Mouse (Mus musculus) CD4-positive helper T cell, adult 2 months (primary cell): Measurements from ENCODE around the gene Tmod4.

Experiments
- DNase-seq: peaks from one replicate; pipeline ENCODE4 v3.0.0-alpha.2; 2012; ENCODE audit warnings: low read depth, missing footprints, low spot score

The Tmod4 gene

GRCm38 (mm10) chr3:95136336-95136735, 12.1 kb downstream of the Tmod4 start:
- DNase-seq = no peak

- no peak for DNase-seq
Measured at GRCm38 (mm10) chr3:95139586-95140288, 15.5 kb downstream of the Tmod4 start.

GRCm38 (mm10) chr3:95140289-95140595, 16.0 kb downstream of the Tmod4 start:
- DNase-seq = no peak

- DNase-seq = no peak
Measured at GRCm38 (mm10) chr3:95140795-95141194, 16.5 kb downstream of the Tmod4 start.

GRCm38 (mm10) chr3:95141474-95141873, 17.2 kb downstream of the Tmod4 start:
- peak; percentile 87 for DNase-seq

GRCm38 (mm10) chr3:95141952-95142616, 17.8 kb downstream of the Tmod4 start, which contains the start of gene Tnfaip8l2:
Tnfaip8l2 (minus strand) TSS chr3:95142360.
- DNase-seq = peak; percentile 77

- peak; percentile 89 for DNase-seq
Measured at GRCm38 (mm10) chr3:95142617-95143011, 18.3 kb downstream of the Tmod4 start.

GRCm38 (mm10) chr3:95147924-95148323, 23.6 kb downstream of the Tmod4 start:
- no peak for DNase-seq

- DNase-seq = peak; percentile 76
Measured at GRCm38 (mm10) chr3:95153874-95154273, 29.6 kb downstream of the Tmod4 start.

GRCm38 (mm10) chr3:95159511-95159986, 35.3 kb downstream of the Tmod4 start:
- no peak for DNase-seq

GRCm38 (mm10) chr3:95159987-95160963, 36.0 kb downstream of the Tmod4 start, which contains the start of gene Sema6c:
Sema6c (plus strand) TSS chr3:95160457.
- peak; percentile 91 for DNase-seq

GRCm38 (mm10) chr3:95161041-95161551, 36.8 kb downstream of the Tmod4 start:
- no peak for DNase-seq

GRCm38 (mm10) chr3:95161618-95162344, 37.5 kb downstream of the Tmod4 start:
- DNase-seq = no peak

GRCm38 (mm10) chr3:95162345-95162628, 38.0 kb downstream of the Tmod4 start:
- no peak for DNase-seq

- no peak for DNase-seq
Measured at GRCm38 (mm10) chr3:95163419-95164255, 39.4 kb downstream of the Tmod4 start.

GRCm38 (mm10) chr3:95164256-95164550, 39.9 kb downstream of the Tmod4 start:
- DNase-seq = no peak

GRCm38 (mm10) chr3:95164840-95165239, 40.6 kb downstream of the Tmod4 start:
- no peak for DNase-seq

GRCm38 (mm10) chr3:95169996-95170395, 45.7 kb downstream of the Tmod4 start:
- no peak for DNase-seq

- no peak for DNase-seq
Measured at GRCm38 (mm10) chr3:95171105-95171504, 46.8 kb downstream of the Tmod4 start.

GRCm38 (mm10) chr3:95172526-95173255, 48.4 kb downstream of the Tmod4 start:
- DNase-seq = no peak
